Mouse (Mus musculus): Measurements from ENCODE around the gene Slc37a1. TPM values are rescaled to one million over a fixed set of nuclear protein-coding genes. Genes with fewer than 3 reads are reported as not detected.

Gene Slc37a1
- polyA plus RNA-seq, 1 experiment from 2014 or later = 16.5 TPM

GRCm38 (mm10) chr17:31271136-31271851 is 15.3 kb upstream of the Slc37a1 start:
- Histone ChIP-seq H3K4me2 (replicated peaks; ENCODE audit: low read depth) (no peak overlapping the region), H3K27ac (ENCODE audit: low read depth, low read length) (no peak overlapping the region), H3K9ac (ENCODE audit: low read depth, low read length) (no peak overlapping the region), H3K36me3 (ENCODE audit: control insufficient read depth, insufficient read depth) (no peaks in the 10 kb centered on the region), H3K9me3 (ENCODE audit: control insufficient read depth) (no peaks in the 10 kb centered on the region), H3K27me3 (replicated peaks; ENCODE audit: control insufficient read depth, insufficient read depth, low read length) (no peaks in the 10 kb centered on the region), H3K4me3 (ENCODE audit: low read depth, low read length) (no peak overlapping the region), H3K4me1 (replicated peaks; ENCODE audit: control insufficient read depth, insufficient read depth, low read length) (no peaks in the 10 kb centered on the region; the same call in 1 of the 2 replicates)
- WGBS = 50% methylated on average over 6 of the region's 7 CpGs
- ATAC-seq = no peak
- peak; percentile 20; the same call in 1 of the 2 replicates for TF ChIP-seq CTCF (IDR thresholded peaks at IDR 0.05; ENCODE audit: low read depth)

DNA sequence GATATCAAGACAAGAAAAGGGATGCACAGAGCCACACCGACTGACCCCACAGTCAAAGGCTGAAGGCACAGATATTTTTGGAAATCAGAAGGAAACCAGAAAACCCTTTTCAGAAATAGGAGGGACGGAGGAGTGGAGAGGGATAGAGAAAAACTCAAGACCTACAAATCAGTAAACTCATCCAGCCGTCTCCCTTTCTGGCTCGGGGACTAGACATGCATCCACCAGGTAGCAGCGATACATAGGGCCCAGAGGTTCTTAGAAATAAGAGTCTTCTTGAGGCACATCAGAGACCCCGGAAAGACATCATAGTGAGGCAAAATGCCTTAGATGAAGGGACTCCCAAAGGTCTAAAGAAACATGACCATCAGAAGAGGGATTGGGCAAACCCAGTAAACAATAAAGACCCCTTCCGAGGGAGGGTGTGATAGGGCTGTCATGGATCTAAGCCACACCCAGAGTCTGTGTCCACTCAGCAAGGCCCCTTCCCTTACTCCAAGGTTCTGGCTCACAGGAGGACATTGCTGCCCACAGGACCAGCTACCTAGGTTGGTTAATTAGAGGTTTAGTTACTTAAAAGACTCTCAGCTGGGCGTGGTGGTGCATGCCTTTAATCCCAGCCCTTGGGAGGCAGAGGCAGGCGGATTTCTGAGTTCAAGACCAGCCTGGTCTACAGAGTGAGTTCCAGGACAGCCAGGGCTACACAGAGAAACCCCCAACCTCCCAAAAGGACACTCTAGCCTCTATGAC is 14.0 kb upstream of the Slc37a1 start:
- no peaks in the 10 kb centered on the region for H3K9me3 ChIP-seq (ENCODE audit: control insufficient read depth)
- 87% methylated on average over 9 of the region's 9 CpGs for WGBS
- no peaks in the 10 kb centered on the region for H3K36me3 ChIP-seq (ENCODE audit: control insufficient read depth, insufficient read depth)
- no peak overlapping the region for H3K27ac ChIP-seq (ENCODE audit: low read depth, low read length)
- no peaks in the 10 kb centered on the region; the same call in 1 of the 2 replicates for H3K4me1 ChIP-seq (replicated peaks; ENCODE audit: control insufficient read depth, insufficient read depth, low read length)
- no peak for TF ChIP-seq CTCF (IDR thresholded peaks at IDR 0.05; ENCODE audit: low read depth)
- no peak overlapping the region for H3K4me2 ChIP-seq (replicated peaks; ENCODE audit: low read depth)
- no peak for ATAC-seq
- no peak overlapping the region for H3K9ac ChIP-seq (ENCODE audit: low read depth, low read length)
- no peaks in the 10 kb centered on the region for H3K27me3 ChIP-seq (replicated peaks; ENCODE audit: control insufficient read depth, insufficient read depth, low read length)
- no peak overlapping the region for H3K4me3 ChIP-seq (ENCODE audit: low read depth, low read length)

DNA sequence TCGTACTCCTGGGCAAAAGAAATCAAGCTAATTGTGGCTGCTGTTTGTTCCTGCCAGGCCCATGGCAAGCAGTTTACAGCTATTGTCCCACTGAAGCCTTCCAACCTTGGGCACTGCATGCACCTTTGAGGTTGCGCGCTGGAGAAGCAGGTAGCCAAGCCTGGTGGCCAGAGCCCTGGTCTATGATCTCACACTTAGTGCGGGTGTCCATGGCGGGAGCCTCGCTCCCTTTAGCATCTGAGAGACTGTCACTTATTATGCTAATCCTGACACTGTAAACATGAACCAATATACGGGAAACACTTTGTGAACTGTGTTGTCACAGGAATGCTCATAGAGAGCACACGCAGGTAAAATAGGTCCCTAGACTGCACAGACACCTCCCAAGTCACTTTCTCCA is 13.0 kb upstream of the Slc37a1 start:
- no peak for TF ChIP-seq CTCF (IDR thresholded peaks at IDR 0.05; ENCODE audit: low read depth)
- Histone ChIP-seq H3K27me3 (replicated peaks; ENCODE audit: control insufficient read depth, insufficient read depth, low read length) (no peaks in the 10 kb centered on the region), H3K4me2 (replicated peaks; ENCODE audit: low read depth) (no peak overlapping the region), H3K9me3 (ENCODE audit: control insufficient read depth) (no peaks in the 10 kb centered on the region), H3K9ac (ENCODE audit: low read depth, low read length) (no peak overlapping the region), H3K4me1 (replicated peaks; ENCODE audit: control insufficient read depth, insufficient read depth, low read length) (no peaks in the 10 kb centered on the region; the same call in 1 of the 2 replicates), H3K27ac (ENCODE audit: low read depth, low read length) (no peak overlapping the region), H3K4me3 (ENCODE audit: low read depth, low read length) (no peak overlapping the region), H3K36me3 (ENCODE audit: control insufficient read depth, insufficient read depth) (no peaks in the 10 kb centered on the region)
- no peak for ATAC-seq
- WGBS = 86% methylated on average over 8 of the region's 8 CpGs

- Histone ChIP-seq H3K9me3 (ENCODE audit: control insufficient read depth) (no peaks in the 10 kb centered on the region), H3K4me3 (ENCODE audit: low read depth, low read length) (no peak overlapping the region), H3K9ac (ENCODE audit: low read depth, low read length) (no peak overlapping the region), H3K27me3 (replicated peaks; ENCODE audit: control insufficient read depth, insufficient read depth, low read length) (no peaks in the 10 kb centered on the region), H3K27ac (ENCODE audit: low read depth, low read length) (no peak overlapping the region), H3K36me3 (ENCODE audit: control insufficient read depth, insufficient read depth) (no peaks in the 10 kb centered on the region), H3K4me2 (replicated peaks; ENCODE audit: low read depth) (no peak overlapping the region), H3K4me1 (replicated peaks; ENCODE audit: control insufficient read depth, insufficient read depth, low read length) (no peaks in the 10 kb centered on the region; the same call in 1 of the 2 replicates)
- TF ChIP-seq CTCF (IDR thresholded peaks at IDR 0.05; ENCODE audit: low read depth) = no peak
- no peak for ATAC-seq
- WGBS = 65% methylated on average over 6 of the region's 6 CpGs
Measured at GRCm38 (mm10) chr17:31275181-31275580, 11.4 kb upstream of the Slc37a1 start.

- Histone ChIP-seq H3K9me3 (ENCODE audit: control insufficient read depth) (no peaks in the 10 kb centered on the region), H3K9ac (ENCODE audit: low read depth, low read length) (no peak overlapping the region), H3K27me3 (replicated peaks; ENCODE audit: control insufficient read depth, insufficient read depth, low read length) (no peaks in the 10 kb centered on the region), H3K27ac (ENCODE audit: low read depth, low read length) (no peak overlapping the region), H3K4me3 (ENCODE audit: low read depth, low read length) (peak overlapping the region; percentile 46), H3K36me3 (ENCODE audit: control insufficient read depth, insufficient read depth) (no peaks in the 10 kb centered on the region), H3K4me1 (replicated peaks; ENCODE audit: control insufficient read depth, insufficient read depth, low read length) (no peaks in the 10 kb centered on the region; the same call in 1 of the 2 replicates), H3K4me2 (replicated peaks; ENCODE audit: low read depth) (peak overlapping the region; percentile 86)
- 35% methylated on average over 9 of the region's 9 CpGs for WGBS
- no peak for TF ChIP-seq CTCF (IDR thresholded peaks at IDR 0.05; ENCODE audit: low read depth)
- no peak for ATAC-seq
Measured at GRCm38 (mm10) chr17:31276207-31276921, 10.2 kb upstream of the Slc37a1 start.

All from intestine, postnatal 0 days (tissue).